Mouse (Mus musculus) hindbrain, embryonic 14.5 days (tissue): ENCODE data around the gene Atrnl1. TPM values are rescaled to one million over a fixed set of nuclear protein-coding genes. Genes with fewer than 3 reads are reported as not detected.
"Not testable (repeated sequence)": the region's sequence is repeated elsewhere in the genome, so short reads cannot be mapped to it uniquely, and the experiment has no call there.

Experiments
- ATAC-seq: fragments of 200-750 bp; cut with Nextera tagmentation; 2 replicates; pipeline ENCODE4 v1.8.0; 2017; ENCODE audit warnings: moderate number of reproducible peaks, mild to moderate bottlenecking, moderate TSS enrichment, moderate library complexity; ENCODE audit not compliant: low FRiP score
- DNase-seq: peaks from one replicate; pipeline ENCODE4 v3.0.0-alpha.2; 2015; ENCODE audit warnings: low spot score
- H3K27ac ChIP-seq: fragments of 300-500 bp; sonication (generic); 2 replicates; pipeline ENCODE4 v1.5.1; 2014; ENCODE audit warnings: mild to moderate bottlenecking, moderate library complexity
- H3K27me3 ChIP-seq: fragments of 300-500 bp; sonication (generic); 2 replicates; pipeline ENCODE4 v1.6.1; 2014; ENCODE audit warnings: mild to moderate bottlenecking, low read length, mixed read lengths; ENCODE audit not compliant: control insufficient read depth, insufficient read depth
- H3K36me3 ChIP-seq: fragments of 300-500 bp; sonication (generic); replicated peaks from 2 replicates; pipeline ENCODE4 v1.6.1; 2014; ENCODE audit not compliant: control insufficient read depth, insufficient read depth
- H3K4me1 ChIP-seq: fragments of 300-500 bp; sonication (generic); replicated peaks from 2 replicates; pipeline ENCODE4 v1.6.1; 2014; ENCODE audit warnings: antibody characterized with exemption, low read length, mixed read lengths; ENCODE audit not compliant: control insufficient read depth, insufficient read depth
- H3K4me2 ChIP-seq: fragments of 300-500 bp; sonication (generic); replicated peaks from 2 replicates; pipeline ENCODE4 v1.6.1; 2014; ENCODE audit warnings: mild to moderate bottlenecking, moderate library complexity
- H3K4me3 ChIP-seq: fragments of 300-500 bp; sonication (generic); replicated peaks from 2 replicates; pipeline ENCODE4 v1.5.1; 2014; ENCODE audit warnings: mild to moderate bottlenecking, low read length
- H3K9ac ChIP-seq: fragments of 300-500 bp; sonication (generic); 2 replicates; pipeline ENCODE4 v1.6.1; 2014
- H3K9me3 ChIP-seq: fragments of 300-500 bp; sonication (generic); 2 replicates; pipeline ENCODE4 v1.6.1; 2016; ENCODE audit warnings: low read length; ENCODE audit not compliant: control insufficient read depth
- WGBS: fragments of 180-500 bp; shearing (Covaris S2); extraction: QIAGEN DNeasy Blood & Tissue Kit; methylation state at CpG from one replicate; pipeline ENCODE4 v1.1.7; 2014; 5-methylcytosine and 5-hydroxymethylcytosine counted together
- polyA plus RNA-seq: library from polyadenylated mRNA; unstranded; fragments of >200 nt; fragmentation: Nextera tagmentation; extraction: Ambion mirVana; gene quantifications from 2 replicates; pipeline ENCODE4 v1.2.1, GENCODE M21; 2014

Atrnl1 gene
- polyA plus RNA-seq, 1 experiment from 2014 or later = 8.6 TPM

GRCm38 (mm10) chr19:58023216-58023825 lies 412.5 kb downstream of the Atrnl1 start:
- WGBS = 83% methylated on average over 14 of the region's 14 CpGs
- DNase-seq (no peak), ATAC-seq (no peak)
- H3K27ac ChIP-seq = no peak overlapping the region
- no peak overlapping the region for H3K9ac ChIP-seq
- H3K27me3 ChIP-seq = no peaks in the 10 kb centered on the region
- no peak overlapping the region for H3K4me3 ChIP-seq
- no peaks in the 10 kb centered on the region for H3K4me1 ChIP-seq
- H3K4me2 ChIP-seq = no peak overlapping the region
- H3K36me3 ChIP-seq = no peaks in the 10 kb centered on the region
- H3K9me3 ChIP-seq = peaks cover 4% of the 10 kb centered on the region; the same call in 1 of the 2 replicates

- H3K9me3 ChIP-seq = peaks cover 4% of the 10 kb centered on the region; the same call in 1 of the 2 replicates
- DNase-seq = no peak
- H3K4me1 ChIP-seq = no peaks in the 10 kb centered on the region
- no peak for ATAC-seq
- no peak overlapping the region for H3K4me2 ChIP-seq
- no peak overlapping the region for H3K27ac ChIP-seq
- no peaks in the 10 kb centered on the region for H3K36me3 ChIP-seq
- H3K4me3 ChIP-seq = no peak overlapping the region
- no peaks in the 10 kb centered on the region for H3K27me3 ChIP-seq
- 87% methylated on average over 2 of the region's 2 CpGs for WGBS
- H3K9ac ChIP-seq = no peak overlapping the region
Measured at GRCm38 (mm10) chr19:58025053-58025452, 414.2 kb downstream of the Atrnl1 start.

- Histone ChIP-seq H3K4me3 (no peak overlapping the region), H3K27ac (no peak overlapping the region), H3K4me2 (no peak overlapping the region), H3K27me3 (no peaks in the 10 kb centered on the region), H3K9me3 (peaks cover 10% of the 10 kb centered on the region), H3K9ac (no peak overlapping the region), H3K36me3 (no peaks in the 10 kb centered on the region), H3K4me1 (no peaks in the 10 kb centered on the region)
- ATAC-seq (no peak), DNase-seq (no peak)
- 69% methylated on average over 2 of the region's 2 CpGs for WGBS
Measured at GRCm38 (mm10) chr19:58029661-58030060, 418.8 kb downstream of the Atrnl1 start.

GRCm38 (mm10) chr19:58033241-58033640 lies 422.4 kb downstream of the Atrnl1 start:
- no peak overlapping the region for H3K27ac ChIP-seq
- H3K4me1 ChIP-seq = peaks cover 8% of the 10 kb centered on the region; the same call in 1 of the 2 replicates
- peaks cover 5% of the 10 kb centered on the region for H3K9me3 ChIP-seq
- H3K36me3 ChIP-seq = no peaks in the 10 kb centered on the region
- ATAC-seq = no peak
- 90% methylated on average over 5 of the region's 5 CpGs for WGBS
- no peaks in the 10 kb centered on the region for H3K27me3 ChIP-seq
- H3K9ac ChIP-seq = no peak overlapping the region
- H3K4me2 ChIP-seq = no peak overlapping the region
- no peak overlapping the region for H3K4me3 ChIP-seq
- DNase-seq = no peak

- no peak overlapping the region for H3K9ac ChIP-seq
- no peak overlapping the region for H3K4me3 ChIP-seq
- no peaks in the 10 kb centered on the region for H3K27me3 ChIP-seq
- DNase-seq (no peak), ATAC-seq (no peak)
- H3K4me1 ChIP-seq = peaks cover 8% of the 10 kb centered on the region; the same call in 1 of the 2 replicates
- no peaks in the 10 kb centered on the region for H3K9me3 ChIP-seq
- 88% methylated on average over 3 of the region's 3 CpGs for WGBS
- H3K27ac ChIP-seq = no peak overlapping the region
- no peaks in the 10 kb centered on the region for H3K36me3 ChIP-seq
- no peak overlapping the region for H3K4me2 ChIP-seq
Measured at GRCm38 (mm10) chr19:58036166-58036565, 425.3 kb downstream of the Atrnl1 start.

GRCm38 (mm10) chr19:58043120-58043519 lies 432.3 kb downstream of the Atrnl1 start:
- WGBS = 87% methylated on average over 8 of the region's 8 CpGs
- no peak overlapping the region for H3K27ac ChIP-seq
- no peak for ATAC-seq
- no peaks in the 10 kb centered on the region for H3K27me3 ChIP-seq
- H3K36me3 ChIP-seq = no peaks in the 10 kb centered on the region
- H3K4me2 ChIP-seq = no peak overlapping the region
- H3K4me3 ChIP-seq = no peak overlapping the region
- no peak overlapping the region for H3K9ac ChIP-seq
- H3K4me1 ChIP-seq = no peaks in the 10 kb centered on the region
- H3K9me3 ChIP-seq = no peaks in the 10 kb centered on the region
- no peak for DNase-seq

- ATAC-seq = no peak
- H3K27me3 ChIP-seq = no peaks in the 10 kb centered on the region
- WGBS = 84% methylated on average over 4 of the region's 4 CpGs
Measured at GRCm38 (mm10) chr19:58043550-58043949, 432.7 kb downstream of the Atrnl1 start.

GRCm38 (mm10) chr19:58044816-58045215 lies 434.0 kb downstream of the Atrnl1 start:
- no peak for ATAC-seq
- DNase-seq = no peak
- H3K9ac ChIP-seq = no peak overlapping the region
- no peak overlapping the region for H3K4me2 ChIP-seq
- H3K9me3 ChIP-seq = no peaks in the 10 kb centered on the region
- no peak overlapping the region for H3K4me3 ChIP-seq
- H3K27ac ChIP-seq = no peak overlapping the region
- WGBS = 93% methylated on average over 5 of the region's 5 CpGs
- no peaks in the 10 kb centered on the region for H3K4me1 ChIP-seq
- no peaks in the 10 kb centered on the region for H3K27me3 ChIP-seq
- no peaks in the 10 kb centered on the region for H3K36me3 ChIP-seq

More at GRCm38 (mm10) chr19:58043550-58043949, 432.7 kb downstream of the Atrnl1 start:
- Histone ChIP-seq H3K9me3 (no peaks in the 10 kb centered on the region), H3K4me3 (no peak overlapping the region), H3K4me1 (no peaks in the 10 kb centered on the region), H3K9ac (no peak overlapping the region), H3K27ac (no peak overlapping the region), H3K36me3 (no peaks in the 10 kb centered on the region), H3K4me2 (no peak overlapping the region)
- no peak for DNase-seq

GRCm38 (mm10) chr19:58046656-58047055 lies 435.8 kb downstream of the Atrnl1 start:
- Histone ChIP-seq H3K4me3 (no peak overlapping the region), H3K4me2 (no peak overlapping the region), H3K9me3 (no peaks in the 10 kb centered on the region), H3K9ac (no peak overlapping the region), H3K27ac (no peak overlapping the region), H3K27me3 (no peaks in the 10 kb centered on the region), H3K4me1 (peaks cover 5% of the 10 kb centered on the region), H3K36me3 (no peaks in the 10 kb centered on the region)
- ATAC-seq (no peak), DNase-seq (no peak)
- 90% methylated on average over 7 of the region's 7 CpGs for WGBS

GRCm38 (mm10) chr19:58050410-58050809 lies 439.6 kb downstream of the Atrnl1 start:
- H3K9ac ChIP-seq, H3K9me3 ChIP-seq, H3K4me3 ChIP-seq, H3K27ac ChIP-seq, H3K27me3 ChIP-seq, H3K36me3 ChIP-seq, DNase-seq, H3K4me2 ChIP-seq, ATAC-seq: not testable (repeated sequence)
- 96% methylated on average over 8 of the region's 9 CpGs for WGBS
- peaks cover 19% of the 10 kb centered on the region for H3K4me1 ChIP-seq
